Mouse (Mus musculus) midbrain, embryonic 11.5 days (tissue): ENCODE results near the gene Gm20431. TPM values are rescaled to one million over a fixed set of nuclear protein-coding genes. Genes with fewer than 3 reads are reported as not detected.
A peak's percentile ranks its signal among the peaks of the same experiment; 100 is the strongest.
"Not testable (repeated sequence)": the region's sequence is repeated elsewhere in the genome, so short reads cannot be mapped to it uniquely, and the experiment has no call there.

Experiments
- ATAC-seq: fragments of 200-750 bp; cut with Nextera tagmentation; 2 replicates; pipeline ENCODE4 v1.8.0; 2017; ENCODE audit warnings: moderate TSS enrichment, moderate library complexity; ENCODE audit not compliant: low FRiP score
- DNase-seq: peaks from one replicate; pipeline ENCODE4 v3.0.0; 2015; ENCODE audit warnings: low spot score; ENCODE audit errors: missing footprints
- H3K27ac ChIP-seq: fragments of 300-500 bp; sonication (generic); 2 replicates; pipeline ENCODE4 v1.5.1; 2014; ENCODE audit warnings: low read depth, low read length
- H3K27me3 ChIP-seq: fragments of 300-500 bp; sonication (generic); 2 replicates; pipeline ENCODE4 v1.6.1; 2014; ENCODE audit warnings: mild to moderate bottlenecking, low read length, moderate library complexity, mixed read lengths; ENCODE audit not compliant: control insufficient read depth, insufficient read depth
- H3K36me3 ChIP-seq: fragments of 300-500 bp; sonication (generic); 2 replicates; pipeline ENCODE4 v1.6.1; 2014; ENCODE audit warnings: mild to moderate bottlenecking, low read length, moderate library complexity, mixed read lengths; ENCODE audit not compliant: control insufficient read depth, insufficient read depth
- H3K4me1 ChIP-seq: fragments of 300-500 bp; sonication (generic); 2 replicates; pipeline ENCODE4 v1.6.1; 2014; ENCODE audit warnings: low read length; ENCODE audit not compliant: control insufficient read depth, insufficient read depth
- H3K4me2 ChIP-seq: fragments of 300-500 bp; sonication (generic); 2 replicates; pipeline ENCODE4 v1.6.1; 2014; ENCODE audit warnings: mild to moderate bottlenecking, moderate library complexity
- H3K4me3 ChIP-seq: fragments of 300-500 bp; sonication (generic); 2 replicates; pipeline ENCODE4 v1.5.1; 2014; ENCODE audit warnings: low read depth, low read length
- H3K9ac ChIP-seq: fragments of 300-500 bp; sonication (generic); 2 replicates; pipeline ENCODE4 v1.6.1; 2014; ENCODE audit warnings: low read length
- H3K9me3 ChIP-seq: fragments of 300-500 bp; sonication (generic); 2 replicates; pipeline ENCODE4 v1.6.1; 2016; ENCODE audit warnings: low read length; ENCODE audit not compliant: control insufficient read depth
- WGBS: fragments of 180-500 bp; shearing (Covaris S2); extraction: QIAGEN DNeasy Blood & Tissue Kit; methylation state at CpG from one replicate; pipeline ENCODE4 v1.1.7; 2014; 5-methylcytosine and 5-hydroxymethylcytosine counted together
- polyA plus RNA-seq: library from polyadenylated mRNA; unstranded; fragments of >200 nt; fragmentation: Nextera tagmentation; extraction: Ambion mirVana; gene quantifications from 2 replicates; pipeline ENCODE4 v1.2.1, GENCODE M21; 2014

Gm20431 gene
- polyA plus RNA-seq, 1 experiment from 2014 or later = 5.9 TPM

DNA sequence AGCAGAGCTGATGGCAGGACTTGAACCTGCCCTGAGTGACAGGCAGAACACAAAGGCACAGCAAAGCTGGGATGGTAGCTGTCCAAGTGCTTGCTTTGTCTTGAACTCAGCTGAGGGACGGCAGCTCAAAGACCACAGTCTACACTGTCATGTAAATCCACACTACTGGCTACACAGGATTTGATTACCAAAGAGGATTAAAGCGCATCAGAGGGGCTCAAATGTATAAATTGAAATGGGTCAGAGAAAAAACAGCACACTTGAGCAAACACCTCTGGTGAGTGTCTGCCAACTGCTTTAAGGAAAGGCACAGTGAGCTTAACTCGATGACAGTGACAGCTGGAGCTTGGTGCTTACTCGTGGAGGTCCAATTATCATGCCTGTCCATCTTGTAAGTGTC lies 43.8 kb downstream of the Gm20431 start:
- H3K36me3 ChIP-seq = peaks cover 27% of the 10 kb centered on the region
- no peak overlapping the region for H3K4me3 ChIP-seq
- H3K27ac ChIP-seq = no peak overlapping the region
- no peaks in the 10 kb centered on the region for H3K27me3 ChIP-seq
- H3K4me2 ChIP-seq = no peak overlapping the region
- DNase-seq (no peak), ATAC-seq (0 out of 2 replicates have a peak, but pooled peaks have one; percentile 33)
- no peak overlapping the region for H3K9ac ChIP-seq
- 45% methylated on average over 4 of the region's 4 CpGs for WGBS
- H3K9me3 ChIP-seq = no peaks in the 10 kb centered on the region
- peaks cover 6% of the 10 kb centered on the region for H3K4me1 ChIP-seq

- H3K4me3 ChIP-seq = no peak overlapping the region
- no peaks in the 10 kb centered on the region for H3K27me3 ChIP-seq
- H3K9ac ChIP-seq = no peak overlapping the region
- 97% methylated on average over 3 of the region's 3 CpGs for WGBS
- no peak overlapping the region for H3K27ac ChIP-seq
- peaks cover 6% of the 10 kb centered on the region for H3K4me1 ChIP-seq
- H3K9me3 ChIP-seq = no peaks in the 10 kb centered on the region
- peaks cover 27% of the 10 kb centered on the region for H3K36me3 ChIP-seq
- DNase-seq (no peak), ATAC-seq (no peak)
- H3K4me2 ChIP-seq = no peak overlapping the region
These were observed 44.3 kb downstream of the Gm20431 start for GRCm38 (mm10) chr2:167617034-167617433.

DNA sequence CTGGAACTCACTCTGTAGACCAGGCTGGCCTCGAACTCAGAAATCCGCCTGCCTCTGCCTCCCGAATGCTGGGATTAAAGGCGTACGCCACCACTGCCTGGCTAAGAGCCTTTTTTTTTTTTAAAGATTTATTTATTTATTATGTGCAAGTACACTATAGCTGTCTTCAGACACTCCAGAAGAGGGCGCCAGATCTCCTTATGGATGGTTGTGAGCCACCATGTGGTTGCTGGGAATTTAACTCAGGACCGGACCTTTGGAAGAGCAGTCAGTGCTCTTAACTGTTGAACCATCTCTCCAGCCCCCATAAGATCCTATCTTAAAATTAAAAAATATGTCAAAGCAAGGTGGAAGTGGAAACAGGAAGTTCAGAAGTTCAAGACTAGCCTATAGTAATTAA lies 48.0 kb downstream of the Gm20431 start:
- not testable (repeated sequence) for H3K27me3 ChIP-seq, H3K4me1 ChIP-seq, H3K9me3 ChIP-seq, H3K9ac ChIP-seq, H3K4me3 ChIP-seq, DNase-seq, H3K4me2 ChIP-seq, ATAC-seq, H3K27ac ChIP-seq
- WGBS = 92% methylated on average over 5 of the region's 7 CpGs
- peaks cover 32% of the 10 kb centered on the region for H3K36me3 ChIP-seq

- 93% methylated on average over 14 of the region's 14 CpGs for WGBS
- Histone ChIP-seq H3K36me3 (peaks cover 32% of the 10 kb centered on the region), H3K4me1 (peaks cover 1% of the 10 kb centered on the region; the same call in 1 of the 2 replicates), H3K27ac (no peak overlapping the region), H3K4me2 (no peak overlapping the region), H3K27me3 (no peaks in the 10 kb centered on the region), H3K9me3 (no peaks in the 10 kb centered on the region), H3K4me3 (no peak overlapping the region), H3K9ac (no peak overlapping the region)
- ATAC-seq (no peak), DNase-seq (no peak)
These were observed 49.2 kb downstream of the Gm20431 start for GRCm38 (mm10) chr2:167612122-167612521.

DNA sequence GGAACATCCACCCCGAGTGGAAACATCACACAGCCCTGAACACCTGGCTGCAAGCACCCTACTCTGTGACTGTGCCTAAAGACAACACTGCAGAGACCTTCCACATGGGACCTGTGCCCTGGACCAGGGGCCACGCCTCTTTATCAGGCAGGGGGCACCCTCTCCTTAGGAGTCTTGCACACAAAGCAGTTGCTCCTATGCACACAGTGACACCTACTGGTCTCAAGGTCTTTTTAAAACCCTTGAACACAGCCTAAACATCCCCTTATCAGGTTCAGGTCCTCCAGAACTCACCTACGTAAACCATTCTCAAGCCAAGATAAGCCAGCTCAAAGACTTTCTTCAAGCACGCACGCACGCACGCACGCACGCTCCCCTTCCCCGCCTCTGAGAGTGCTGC lies 50.0 kb downstream of the Gm20431 start:
- WGBS = 94% methylated on average over 10 of the region's 10 CpGs
- Histone ChIP-seq H3K9me3 (no peaks in the 10 kb centered on the region), H3K27ac (no peak overlapping the region), H3K4me3 (no peak overlapping the region), H3K9ac (no peak overlapping the region), H3K27me3 (no peaks in the 10 kb centered on the region), H3K36me3 (peaks cover 25% of the 10 kb centered on the region), H3K4me2 (no peak overlapping the region), H3K4me1 (no peaks in the 10 kb centered on the region)
- no peak for DNase-seq
- no peak for ATAC-seq

- no peak overlapping the region for H3K4me3 ChIP-seq
- peaks cover 6% of the 10 kb centered on the region for H3K36me3 ChIP-seq
- H3K9me3 ChIP-seq = no peaks in the 10 kb centered on the region
- H3K4me2 ChIP-seq = no peak overlapping the region
- H3K27me3 ChIP-seq = no peaks in the 10 kb centered on the region
- no peak overlapping the region for H3K27ac ChIP-seq
- no peaks in the 10 kb centered on the region for H3K4me1 ChIP-seq
- ATAC-seq (no peak), DNase-seq (no peak)
- 92% methylated on average over 4 of the region's 4 CpGs for WGBS
- H3K9ac ChIP-seq = no peak overlapping the region
These were observed 54.6 kb downstream of the Gm20431 start for GRCm38 (mm10) chr2:167606745-167607123.

DNA sequence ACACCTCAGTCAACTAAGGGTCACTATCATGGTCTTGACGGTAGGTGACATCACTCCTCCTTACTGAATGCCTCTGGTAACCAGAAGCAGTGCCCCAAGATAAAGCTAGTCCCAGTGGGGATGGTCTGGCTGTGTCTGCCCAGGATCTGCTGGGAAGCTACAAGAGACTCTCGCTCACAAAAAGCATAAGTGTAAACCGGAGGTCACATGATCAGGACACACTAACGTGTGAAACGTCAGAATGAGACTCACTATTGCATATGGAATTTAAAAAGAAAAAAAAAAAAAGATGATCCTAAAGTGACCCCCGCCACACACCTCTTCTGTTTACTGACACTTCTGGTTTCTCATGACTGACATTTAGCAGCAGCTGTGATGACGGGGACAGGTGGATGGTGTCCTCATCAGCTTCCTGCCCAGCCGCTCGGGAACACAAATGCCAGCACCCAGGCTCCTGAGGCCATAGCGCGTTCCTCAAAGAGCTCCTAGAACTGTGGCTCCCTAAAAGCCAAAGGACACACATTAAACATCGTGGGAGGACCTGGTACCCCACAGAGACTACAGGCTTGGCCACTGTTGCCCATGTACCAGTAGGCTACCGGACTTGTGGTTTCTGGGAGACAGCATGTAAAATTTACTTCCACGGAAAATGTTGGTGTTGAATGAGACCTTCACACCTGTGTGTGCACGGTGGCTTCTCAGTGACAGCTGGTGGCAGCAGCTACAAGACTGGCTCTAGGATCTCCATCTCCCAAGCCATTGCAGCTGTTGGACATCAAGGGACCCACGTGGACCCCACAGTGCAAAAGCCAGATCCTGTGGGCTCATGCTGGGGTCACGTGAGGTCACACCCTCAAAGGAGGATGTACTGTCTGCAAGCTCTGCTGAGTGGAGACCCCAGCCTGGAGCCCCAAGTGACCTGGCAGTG lies 55.2 kb downstream of the Gm20431 start:
- H3K27ac ChIP-seq = no peak overlapping the region
- no peaks in the 10 kb centered on the region for H3K4me1 ChIP-seq
- no peak for DNase-seq
- ATAC-seq = no peak
- no peak overlapping the region for H3K4me3 ChIP-seq
- no peaks in the 10 kb centered on the region for H3K27me3 ChIP-seq
- H3K9me3 ChIP-seq = no peaks in the 10 kb centered on the region
- H3K4me2 ChIP-seq = no peak overlapping the region
- no peak overlapping the region for H3K9ac ChIP-seq
- WGBS = 84% methylated on average over 17 of the region's 17 CpGs
- H3K36me3 ChIP-seq = peaks cover 6% of the 10 kb centered on the region

DNA sequence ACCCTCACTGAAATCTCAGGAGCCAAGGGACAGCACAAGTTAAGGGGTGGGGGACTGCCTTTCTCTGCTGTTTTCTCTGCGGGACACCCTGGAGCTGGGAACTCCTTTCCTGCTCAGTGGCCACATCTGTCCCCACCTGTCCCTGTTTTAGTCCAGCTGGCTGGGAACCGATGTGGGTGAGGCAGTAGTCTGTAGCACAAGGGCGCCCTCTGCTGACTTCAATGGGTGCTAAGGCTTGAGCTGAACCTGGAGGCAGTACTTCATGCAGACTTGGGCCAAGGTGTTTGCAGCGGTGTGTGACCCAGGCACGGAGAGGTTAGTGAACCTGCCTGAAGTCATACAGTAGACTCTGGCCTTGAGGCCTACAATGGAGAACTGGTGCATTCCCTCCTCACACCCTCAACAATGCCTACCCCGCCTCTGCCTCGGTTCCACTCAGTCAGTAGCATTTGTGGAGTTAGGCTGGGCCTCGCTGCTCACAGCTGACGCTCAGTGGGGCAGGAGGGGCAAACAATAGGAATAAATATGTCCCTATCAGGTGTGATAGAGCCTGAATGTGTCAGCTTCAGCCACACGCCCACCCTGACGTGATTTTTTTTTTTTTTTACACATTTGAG lies 56.0 kb downstream of the Gm20431 start:
- H3K4me1 ChIP-seq = no peaks in the 10 kb centered on the region
- 31% methylated on average over 11 of the region's 11 CpGs for WGBS

GRCm38 (mm10) chr2:167602978-167603377 lies 58.3 kb downstream of the Gm20431 start:
- H3K36me3 ChIP-seq = no peaks in the 10 kb centered on the region; the same call in 1 of the 2 replicates
- ATAC-seq (no peak), DNase-seq (no peak)
- no peak overlapping the region for H3K4me2 ChIP-seq
- H3K4me1 ChIP-seq = no peaks in the 10 kb centered on the region
- 38% methylated on average over 5 of the region's 5 CpGs for WGBS
- H3K9me3 ChIP-seq = no peaks in the 10 kb centered on the region
- no peaks in the 10 kb centered on the region for H3K27me3 ChIP-seq
- no peak overlapping the region for H3K4me3 ChIP-seq
- H3K27ac ChIP-seq = no peak overlapping the region
- H3K9ac ChIP-seq = no peak overlapping the region

More for the DNA sequence above, 56.0 kb downstream of the Gm20431 start:
- DNase-seq = peak; percentile 97
- Histone ChIP-seq H3K9ac (no peak overlapping the region), H3K27ac (no peak overlapping the region), H3K4me2 (no peak overlapping the region), H3K9me3 (no peaks in the 10 kb centered on the region), H3K4me3 (no peak overlapping the region), H3K27me3 (no peaks in the 10 kb centered on the region), H3K36me3 (peaks cover 6% of the 10 kb centered on the region)
- ATAC-seq = peak; percentile 65
